Mouse (Mus musculus) midbrain, embryonic 12.5 days (tissue): ENCODE data around the gene Col4a2. TPM values are rescaled to one million over a fixed set of nuclear protein-coding genes. Genes with fewer than 3 reads are reported as not detected.

Experiments
- ATAC-seq: fragments of 200-750 bp; cut with Nextera tagmentation; 2 replicates; pipeline ENCODE4 v1.8.0; 2017; ENCODE audit warnings: low read depth, moderate TSS enrichment, moderate library complexity; ENCODE audit not compliant: low FRiP score
- H3K27ac ChIP-seq: fragments of 300-500 bp; sonication (generic); replicated peaks from 2 replicates; pipeline ENCODE4 v1.5.1; 2016; ENCODE audit warnings: mild to moderate bottlenecking
- H3K27me3 ChIP-seq: fragments of 300-500 bp; sonication (generic); 2 replicates; pipeline ENCODE4 v1.6.1; 2016; ENCODE audit warnings: mild to moderate bottlenecking
- H3K36me3 ChIP-seq: fragments of 300-500 bp; sonication (generic); 2 replicates; pipeline ENCODE4 v1.6.1; 2016
- H3K4me1 ChIP-seq: fragments of 300-500 bp; sonication (generic); 2 replicates; pipeline ENCODE4 v1.6.1; 2016
- H3K4me2 ChIP-seq: fragments of 300-500 bp; sonication (generic); replicated peaks from 2 replicates; pipeline ENCODE4 v1.6.1; 2016; ENCODE audit warnings: mild to moderate bottlenecking, moderate library complexity
- H3K4me3 ChIP-seq: fragments of 300-500 bp; sonication (generic); 2 replicates; pipeline ENCODE4 v1.5.1; 2016; ENCODE audit warnings: mild to moderate bottlenecking
- H3K9ac ChIP-seq: fragments of 300-500 bp; sonication (generic); replicated peaks from 2 replicates; pipeline ENCODE4 v1.6.1; 2016; ENCODE audit warnings: mild to moderate bottlenecking, moderate library complexity
- H3K9me3 ChIP-seq: fragments of 300-500 bp; sonication (generic); 2 replicates; pipeline ENCODE4 v1.6.1; 2016; ENCODE audit warnings: mild to moderate bottlenecking
- WGBS: fragments of 180-500 bp; shearing (Covaris S2); methylation state at CpG from one replicate; pipeline ENCODE4 v1.1.7; 2016; 5-methylcytosine and 5-hydroxymethylcytosine counted together
- polyA plus RNA-seq: library from polyadenylated mRNA; unstranded; fragments of >200 nt; fragmentation: Nextera tagmentation; extraction: Ambion mirVana; gene quantifications from 2 replicates; pipeline ENCODE4 v1.2.1, GENCODE M21; 2016

The Col4a2 gene
- polyA plus RNA-seq, 1 experiment from 2014 or later, result 82.0 TPM

DNA sequence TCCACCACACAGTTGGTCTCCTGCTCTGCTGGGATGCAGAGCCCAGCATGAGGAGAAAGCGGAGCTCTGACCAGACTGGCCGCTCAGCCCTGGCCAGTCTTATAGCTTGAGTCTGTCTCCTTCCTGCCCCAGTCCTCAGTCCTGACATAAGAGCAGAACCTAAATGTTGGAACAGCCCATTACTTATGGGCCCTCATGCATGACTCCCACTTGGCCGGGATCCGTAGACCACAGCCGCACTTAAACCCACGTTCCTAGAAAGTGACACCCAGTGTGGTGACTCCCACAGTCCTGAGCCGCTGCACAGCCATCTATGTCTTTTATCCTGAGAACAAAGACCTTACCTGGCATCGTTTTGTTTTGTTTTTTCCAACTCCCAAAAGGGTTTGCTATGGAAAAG, 2.0 kb downstream of the Col4a2 start:
- Histone ChIP-seq H3K4me3 (no peak overlapping the region), H3K36me3 (no peaks in the 10 kb centered on the region), H3K9me3 (no peaks in the 10 kb centered on the region), H3K27ac (no peak overlapping the region), H3K9ac (no peak overlapping the region), H3K4me1 (peaks cover 21% of the 10 kb centered on the region), H3K4me2 (peak overlapping the region; percentile 94; the same call in 1 of the 2 replicates), H3K27me3 (peaks cover 73% of the 10 kb centered on the region)
- ATAC-seq, result no peak
- 79% methylated on average over 8 of the region's 8 CpGs for WGBS

DNA sequence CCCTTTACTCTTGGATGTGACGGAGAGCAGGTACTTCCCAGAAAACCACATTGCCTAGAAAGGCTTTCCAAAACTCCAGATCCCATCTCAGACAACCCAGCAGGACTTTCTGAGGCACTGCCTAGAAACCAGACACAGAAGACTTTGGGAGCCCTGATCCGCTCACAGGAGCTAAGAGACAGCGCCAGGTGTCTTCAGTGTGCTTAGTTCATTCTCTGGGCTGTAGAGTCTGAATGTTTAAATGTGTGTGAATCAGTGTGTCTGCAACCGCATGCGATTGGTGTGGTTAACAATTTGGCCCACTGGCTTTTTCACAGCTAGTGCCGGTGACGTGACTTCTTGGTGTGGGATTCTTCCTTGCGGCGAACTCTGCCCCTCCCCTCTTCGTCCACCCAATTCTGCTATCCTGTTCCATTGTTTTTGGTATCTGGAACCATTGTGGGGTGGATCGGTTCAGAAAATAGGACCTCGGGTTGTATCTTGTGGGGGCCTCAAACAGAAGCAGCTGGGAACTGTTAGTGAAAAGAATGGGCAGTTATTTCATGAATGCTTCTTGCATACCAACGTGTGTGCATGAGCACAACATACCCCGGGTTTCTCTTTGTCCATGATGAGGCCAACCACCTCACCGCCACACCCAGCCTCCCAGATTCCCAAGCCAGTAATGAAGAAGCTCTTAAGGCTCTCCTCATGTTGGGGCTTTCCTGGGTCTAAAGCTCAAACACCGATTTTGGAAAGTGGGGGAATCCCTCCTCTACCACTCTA, 2.8 kb downstream of the Col4a2 start:
- Histone ChIP-seq H3K27ac (no peak overlapping the region), H3K36me3 (no peaks in the 10 kb centered on the region), H3K9me3 (no peaks in the 10 kb centered on the region), H3K27me3 (peaks cover 66% of the 10 kb centered on the region), H3K4me3 (no peak overlapping the region), H3K9ac (no peak overlapping the region), H3K4me2 (no peak overlapping the region), H3K4me1 (peaks cover 21% of the 10 kb centered on the region)
- 78% methylated on average over 16 of the region's 16 CpGs for WGBS
- no peak for ATAC-seq

DNA sequence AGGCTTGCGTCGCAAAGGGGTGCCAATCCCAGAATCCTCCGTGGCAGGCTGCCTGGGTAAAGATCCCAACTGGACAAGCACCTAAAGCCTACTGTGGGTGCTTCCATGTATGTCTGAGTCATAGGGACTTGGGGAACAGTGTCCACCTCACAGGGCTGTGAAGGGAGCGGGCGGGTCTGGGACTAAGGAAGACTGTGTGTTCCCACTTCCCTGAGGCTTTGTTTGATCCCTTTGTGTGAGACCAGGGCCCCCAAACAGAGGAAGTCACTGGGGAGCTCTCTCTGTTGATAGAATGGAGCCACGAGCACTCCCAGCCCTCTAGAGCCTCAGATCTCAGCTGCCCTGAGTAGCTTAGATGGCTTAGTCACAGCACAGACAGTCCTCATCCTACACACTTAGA, 3.5 kb downstream of the Col4a2 start:
- Histone ChIP-seq H3K27ac (no peak overlapping the region), H3K27me3 (peaks cover 58% of the 10 kb centered on the region), H3K4me3 (no peak overlapping the region), H3K9ac (no peak overlapping the region), H3K4me1 (peaks cover 21% of the 10 kb centered on the region), H3K9me3 (no peaks in the 10 kb centered on the region), H3K36me3 (no peaks in the 10 kb centered on the region), H3K4me2 (no peak overlapping the region)
- 73% methylated on average over 6 of the region's 6 CpGs for WGBS
- ATAC-seq, result no peak

DNA sequence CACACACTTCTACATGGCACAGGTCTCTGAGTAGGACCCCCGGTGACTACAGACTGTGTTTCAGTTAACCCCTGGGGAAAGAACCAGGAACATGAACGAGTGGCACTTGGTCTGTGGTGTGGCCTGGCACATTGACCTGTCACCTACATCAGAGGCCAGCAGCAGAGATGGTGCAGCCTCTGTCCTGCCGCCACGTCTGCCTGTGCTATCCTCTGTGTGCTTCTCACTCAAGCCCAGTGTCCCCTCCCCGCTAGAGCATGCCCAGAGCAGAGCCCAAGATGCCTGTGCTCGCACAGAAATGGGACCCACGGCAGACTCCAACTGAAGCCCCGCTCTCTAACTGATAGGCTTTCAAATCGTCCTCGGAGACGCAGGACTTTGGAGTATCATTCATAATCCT, 6.8 kb downstream of the Col4a2 start:
- Histone ChIP-seq H3K36me3 (no peaks in the 10 kb centered on the region), H3K9ac (no peak overlapping the region), H3K4me2 (no peak overlapping the region), H3K9me3 (no peaks in the 10 kb centered on the region), H3K4me1 (no peaks in the 10 kb centered on the region), H3K4me3 (no peak overlapping the region), H3K27me3 (peaks cover 25% of the 10 kb centered on the region), H3K27ac (no peak overlapping the region)
- 88% methylated on average over 11 of the region's 11 CpGs for WGBS
- ATAC-seq, result no peak

DNA sequence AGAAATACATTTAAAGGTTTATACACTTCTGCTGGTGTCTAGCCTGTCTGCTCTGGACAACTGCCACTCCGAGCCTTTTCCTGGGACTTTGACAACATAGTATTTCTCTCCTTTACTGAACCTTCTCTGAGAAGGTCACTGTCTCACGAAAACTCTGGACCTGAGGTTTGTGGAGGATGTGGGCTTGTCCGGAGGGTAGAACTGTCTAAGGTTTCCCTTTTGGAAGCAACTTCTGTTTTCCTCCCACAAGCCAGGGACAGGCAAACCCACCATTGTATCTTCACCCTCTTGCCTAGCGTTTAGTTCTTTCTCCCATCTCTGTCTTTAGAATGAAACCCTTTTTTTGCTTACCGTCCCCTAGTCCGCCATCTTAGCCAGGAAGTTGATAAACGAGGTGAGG, 9.2 kb downstream of the Col4a2 start:
- no peak overlapping the region for H3K9ac ChIP-seq
- no peaks in the 10 kb centered on the region for H3K9me3 ChIP-seq
- no peak for ATAC-seq
- H3K27me3 ChIP-seq, result peaks cover 2% of the 10 kb centered on the region; the same call in 1 of the 2 replicates
- H3K4me3 ChIP-seq, result no peak overlapping the region
- 86% methylated on average over 7 of the region's 7 CpGs for WGBS
- H3K27ac ChIP-seq, result no peak overlapping the region
- H3K36me3 ChIP-seq, result no peaks in the 10 kb centered on the region
- H3K4me2 ChIP-seq, result no peak overlapping the region
- H3K4me1 ChIP-seq, result no peaks in the 10 kb centered on the region

DNA sequence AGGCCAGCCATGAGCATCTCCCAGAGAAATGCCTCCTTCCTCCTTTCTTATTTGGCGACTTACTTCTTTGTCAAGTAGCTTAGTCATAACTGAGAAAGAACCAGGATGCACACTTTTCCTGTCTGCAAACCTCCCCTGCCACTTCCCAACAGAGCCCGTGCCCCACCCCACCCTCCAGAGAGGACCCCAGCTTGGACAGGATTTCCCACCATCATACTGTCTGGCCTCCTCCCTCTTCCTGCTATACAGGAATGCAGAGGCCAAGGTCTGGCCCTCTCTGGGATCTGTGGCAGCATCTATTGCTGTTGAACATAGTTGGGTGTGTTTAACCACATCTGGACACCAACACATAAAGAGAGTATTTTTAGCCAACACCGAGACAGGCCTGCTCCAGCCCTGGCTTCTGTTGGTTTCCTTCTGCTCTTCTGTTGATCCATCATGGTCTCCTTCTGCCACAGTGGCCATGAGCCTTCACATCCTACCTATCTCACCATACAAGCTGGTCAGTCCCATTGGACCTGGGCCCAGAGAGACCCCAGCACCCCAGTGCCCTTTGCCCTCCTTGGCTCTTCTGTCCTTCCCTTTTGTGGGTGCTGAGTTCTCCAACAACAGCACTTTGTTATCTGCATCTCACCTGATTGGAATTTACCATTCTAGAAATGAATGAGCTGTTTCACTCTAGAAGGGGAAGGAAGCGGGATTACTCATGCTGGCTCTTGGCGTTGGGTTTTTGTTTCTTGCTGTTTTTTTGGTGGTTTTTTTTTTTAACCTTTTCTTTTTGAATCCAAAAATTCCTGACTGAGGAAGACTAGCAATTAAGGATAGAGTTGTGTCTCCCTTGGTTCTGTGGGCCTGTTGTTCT, 10.3 kb downstream of the Col4a2 start:
- Histone ChIP-seq H3K27ac (no peak overlapping the region), H3K4me2 (no peak overlapping the region), H3K4me1 (0 out of 2 replicates have a peak, but pooled peaks cover 2% of the 10 kb centered on the region), H3K9me3 (no peaks in the 10 kb centered on the region), H3K36me3 (no peaks in the 10 kb centered on the region), H3K4me3 (no peak overlapping the region), H3K9ac (no peak overlapping the region), H3K27me3 (no peaks in the 10 kb centered on the region)
- ATAC-seq, result no peak
- WGBS, result 96% methylated on average over 5 of the region's 5 CpGs

DNA sequence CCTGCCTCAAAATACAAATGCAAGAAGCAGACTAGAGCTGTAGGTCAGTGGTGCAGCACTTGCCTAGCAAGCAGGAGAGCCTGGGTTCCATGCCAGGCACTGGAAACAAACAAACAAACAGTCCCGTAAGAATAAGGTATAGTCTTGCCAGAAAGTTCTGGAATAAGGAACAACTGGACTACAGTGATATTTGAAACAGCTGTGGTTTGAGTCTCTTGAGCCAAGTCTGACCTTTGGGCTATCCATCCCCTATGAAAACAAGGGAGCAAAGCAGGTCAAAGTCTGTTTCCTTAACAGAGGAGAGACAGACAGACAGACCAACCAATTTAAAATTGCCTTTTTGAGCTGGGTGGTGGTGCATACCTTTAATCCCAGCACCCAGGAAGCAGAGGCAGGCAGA, 11.1 kb downstream of the Col4a2 start:
- H3K4me1 ChIP-seq, result 0 out of 2 replicates have a peak, but pooled peaks cover 2% of the 10 kb centered on the region
- ATAC-seq, result no peak
- no peak overlapping the region for H3K27ac ChIP-seq
- no peaks in the 10 kb centered on the region for H3K27me3 ChIP-seq
- WGBS, result 75% methylated on average over 1 of the region's 1 CpGs
- H3K4me2 ChIP-seq, result no peak overlapping the region
- H3K9ac ChIP-seq, result no peak overlapping the region
- H3K4me3 ChIP-seq, result no peak overlapping the region
- H3K36me3 ChIP-seq, result no peaks in the 10 kb centered on the region
- no peaks in the 10 kb centered on the region for H3K9me3 ChIP-seq

DNA sequence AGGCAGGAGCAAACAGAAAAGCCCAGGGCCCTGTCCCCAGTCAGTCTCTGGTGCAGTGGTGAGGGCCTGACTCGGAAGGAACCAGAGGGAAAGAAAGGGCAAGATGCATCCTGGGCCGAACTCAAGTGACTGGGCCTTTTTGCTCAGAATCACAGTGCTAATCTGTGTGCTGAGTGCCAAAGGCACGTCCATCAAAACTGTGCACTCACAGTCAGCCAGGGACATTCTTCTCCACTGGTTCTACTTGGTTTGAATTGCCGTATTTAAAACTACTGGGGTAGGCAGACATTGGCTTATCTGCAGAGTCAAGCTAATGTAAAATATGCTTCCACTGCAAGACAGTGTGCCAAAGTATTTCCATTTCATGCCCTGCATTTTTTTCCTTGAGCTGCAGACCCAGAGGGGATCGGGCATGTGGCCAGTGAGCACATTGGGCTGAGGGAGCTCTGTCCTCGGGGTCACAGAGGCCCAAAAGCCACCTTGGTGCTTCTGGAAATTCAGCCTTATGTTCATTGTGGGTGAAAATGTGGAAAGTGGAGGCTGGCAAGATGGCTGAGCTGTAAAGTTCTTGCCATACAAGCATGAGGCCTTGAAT, 12.3 kb downstream of the Col4a2 start:
- Histone ChIP-seq H3K27ac (no peak overlapping the region), H3K36me3 (no peaks in the 10 kb centered on the region), H3K9ac (no peak overlapping the region; the same call in 1 of the 2 replicates), H3K9me3 (no peaks in the 10 kb centered on the region), H3K4me1 (0 out of 2 replicates have a peak, but pooled peaks cover 2% of the 10 kb centered on the region), H3K4me2 (no peak overlapping the region), H3K4me3 (no peak overlapping the region), H3K27me3 (no peaks in the 10 kb centered on the region)
- ATAC-seq, result no peak
- 81% methylated on average over 6 of the region's 6 CpGs for WGBS

DNA sequence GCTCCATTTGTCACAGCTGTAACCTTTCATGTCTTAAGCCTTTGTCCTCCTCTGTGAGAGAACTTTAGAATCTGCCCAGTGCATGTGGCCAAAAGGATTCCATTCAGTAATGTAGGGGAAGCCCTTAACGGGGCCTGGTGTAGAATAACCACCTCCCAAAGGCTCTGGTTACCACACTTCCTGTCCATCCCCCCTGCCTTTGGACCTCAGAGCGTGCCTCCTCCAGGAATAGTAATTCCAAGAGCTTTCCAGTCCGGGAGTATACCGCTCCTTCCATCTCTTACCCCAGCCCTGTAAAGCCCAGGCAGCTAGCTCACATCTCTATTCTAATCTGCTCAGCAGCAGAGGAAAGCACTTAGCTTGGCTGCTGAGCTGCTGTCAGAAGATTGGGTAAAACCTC, 14.7 kb downstream of the Col4a2 start:
- Histone ChIP-seq H3K4me1 (0 out of 2 replicates have a peak, but pooled peaks cover 2% of the 10 kb centered on the region), H3K9ac (no peak overlapping the region), H3K27me3 (no peaks in the 10 kb centered on the region), H3K9me3 (no peaks in the 10 kb centered on the region), H3K4me2 (no peak overlapping the region), H3K36me3 (no peaks in the 10 kb centered on the region), H3K4me3 (no peak overlapping the region), H3K27ac (no peak overlapping the region)
- no peak for ATAC-seq
- WGBS, result 65% methylated on average over 4 of the region's 4 CpGs

DNA sequence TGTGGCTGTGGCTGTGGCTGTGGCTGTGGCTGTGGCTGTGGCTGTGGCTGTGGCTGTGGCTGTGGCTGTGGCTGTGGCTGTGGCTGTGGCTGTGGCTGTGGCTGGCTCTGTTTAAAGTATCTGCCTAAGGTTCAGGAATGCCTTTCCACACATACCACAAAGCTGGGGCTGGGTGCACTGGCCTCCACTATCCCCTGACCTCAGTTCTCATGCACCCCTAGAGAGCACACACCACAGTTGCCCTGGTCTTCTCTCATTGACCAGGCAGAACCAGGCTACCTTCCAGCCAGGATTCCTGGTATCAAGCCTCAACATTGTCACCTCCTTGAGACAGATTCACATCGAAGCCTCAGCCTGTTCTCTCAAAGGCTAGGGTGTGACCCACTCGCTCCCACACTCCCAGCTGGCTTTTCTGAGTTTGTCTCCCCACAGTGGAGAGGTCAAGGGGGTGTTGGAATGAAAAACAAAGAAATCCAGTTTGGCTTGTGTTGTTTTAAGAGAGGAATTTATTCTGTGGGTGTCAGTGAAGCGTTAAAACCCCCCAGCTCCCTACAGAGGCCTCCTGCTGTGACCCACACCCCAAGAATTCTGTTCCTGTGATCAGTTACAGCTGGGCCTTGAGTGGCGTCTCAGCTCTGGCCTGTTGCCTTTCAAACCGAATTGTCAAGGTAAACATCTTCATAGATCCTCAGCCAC, 15.3 kb downstream of the Col4a2 start:
- H3K4me1 ChIP-seq, result 0 out of 2 replicates have a peak, but pooled peaks cover 2% of the 10 kb centered on the region
- H3K9me3 ChIP-seq, result no peaks in the 10 kb centered on the region
- no peak overlapping the region for H3K4me3 ChIP-seq
- no peaks in the 10 kb centered on the region for H3K27me3 ChIP-seq
- H3K27ac ChIP-seq, result no peak overlapping the region
- WGBS, result 55% methylated on average over 5 of the region's 5 CpGs
- no peaks in the 10 kb centered on the region for H3K36me3 ChIP-seq
- H3K4me2 ChIP-seq, result no peak overlapping the region
- no peak for ATAC-seq
- H3K9ac ChIP-seq, result no peak overlapping the region

DNA sequence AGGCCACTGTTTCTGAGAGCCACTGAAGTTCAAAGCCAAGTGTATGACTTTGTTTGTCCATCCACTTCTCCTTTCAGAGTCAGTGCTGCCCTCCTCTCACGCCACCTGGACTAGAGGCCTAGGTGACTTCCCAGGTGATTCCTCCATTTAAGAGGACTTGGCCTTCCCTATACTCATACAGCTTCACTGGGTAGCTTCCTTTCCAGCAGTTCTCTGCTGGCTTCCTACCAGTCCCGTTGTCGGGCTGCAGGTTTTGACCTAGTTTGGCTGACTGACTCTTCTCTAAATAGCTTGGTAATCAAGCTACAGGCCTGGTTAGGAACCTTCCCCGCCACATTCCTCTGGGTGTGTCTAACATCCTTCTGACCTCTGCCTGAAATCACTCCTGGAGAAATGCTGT, 19.0 kb downstream of the Col4a2 start:
- Histone ChIP-seq H3K36me3 (no peaks in the 10 kb centered on the region), H3K4me3 (no peak overlapping the region)
- 81% methylated on average over 4 of the region's 4 CpGs for WGBS

More for the DNA sequence above, 19.0 kb downstream of the Col4a2 start:
- H3K9me3 ChIP-seq, result no peaks in the 10 kb centered on the region
- peaks cover 5% of the 10 kb centered on the region; the same call in 1 of the 2 replicates for H3K4me1 ChIP-seq
- H3K4me2 ChIP-seq, result no peak overlapping the region
- H3K27me3 ChIP-seq, result no peaks in the 10 kb centered on the region
- no peak overlapping the region for H3K27ac ChIP-seq
- ATAC-seq, result no peak
- H3K9ac ChIP-seq, result no peak overlapping the region
